Mouse (Mus musculus): ENCODE results near the gene Pip5k1b. TPM values are rescaled to one million over a fixed set of nuclear protein-coding genes. Genes with fewer than 3 reads are reported as not detected.

The Pip5k1b gene
- polyA plus RNA-seq, 1 experiment from 2014 or later: 0.34 TPM

DNA sequence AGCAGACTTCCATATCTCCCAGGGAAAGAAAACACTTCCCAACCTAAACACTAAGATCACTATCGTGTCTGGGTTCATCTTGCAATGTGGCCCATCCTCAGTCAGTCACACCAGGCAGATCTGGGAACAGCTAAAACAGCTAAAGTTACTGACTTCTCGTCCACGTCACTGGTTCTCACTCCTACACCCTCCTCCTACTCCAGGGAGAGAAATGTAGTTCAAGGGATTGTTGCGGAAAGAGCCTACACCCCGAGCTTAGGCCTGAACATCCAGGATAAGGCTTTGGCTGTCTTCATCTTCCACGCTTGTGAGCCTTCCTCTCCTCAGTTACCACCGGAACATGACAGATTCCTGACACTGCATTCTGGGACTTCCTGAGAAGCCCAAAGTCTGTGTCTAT, 43.7 kb downstream of the Pip5k1b start:
- no peak for ATAC-seq (ENCODE audit: insufficient number of reproducible peaks, insufficient read depth, low FRiP score, low TSS enrichment, low read depth)
- 87% methylated on average over 7 of the region's 7 CpGs for WGBS
- H3K36me3 ChIP-seq: no peaks in the 10 kb centered on the region
- peaks cover 5% of the 10 kb centered on the region; the same call in 1 of the 2 replicates for H3K4me1 ChIP-seq
- no peaks in the 10 kb centered on the region for H3K27me3 ChIP-seq
- no peak overlapping the region for H3K4me3 ChIP-seq
- no peaks in the 10 kb centered on the region for H3K9me3 ChIP-seq
- no peak overlapping the region for H3K4me2 ChIP-seq
- H3K9ac ChIP-seq: no peak overlapping the region
- no peak overlapping the region for H3K27ac ChIP-seq

DNA sequence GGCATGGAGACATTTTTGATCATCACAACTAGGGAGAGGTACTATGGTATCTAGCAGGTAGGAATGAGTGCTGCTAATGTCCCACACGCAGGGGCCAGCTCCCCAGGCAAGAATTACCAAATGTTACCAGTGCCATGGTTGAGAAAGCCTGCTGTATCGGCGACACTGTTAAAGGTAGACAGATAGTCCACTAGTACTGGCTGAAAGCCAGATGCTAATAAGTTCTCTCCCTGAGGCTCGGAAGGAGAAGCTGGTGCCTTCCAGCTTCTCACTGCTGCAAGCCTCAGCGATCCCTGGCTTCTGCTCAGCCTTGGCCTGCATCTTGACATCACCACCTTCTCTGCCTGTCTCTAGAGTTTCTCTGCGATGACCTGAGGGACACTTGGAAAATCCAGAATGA, 46.3 kb downstream of the Pip5k1b start:
- no peak for ATAC-seq (ENCODE audit: insufficient number of reproducible peaks, insufficient read depth, low FRiP score, low TSS enrichment, low read depth)
- Histone ChIP-seq H3K4me1 (peaks cover 5% of the 10 kb centered on the region; the same call in 1 of the 2 replicates), H3K9ac (no peak overlapping the region), H3K27me3 (no peaks in the 10 kb centered on the region), H3K4me2 (no peak overlapping the region), H3K36me3 (no peaks in the 10 kb centered on the region), H3K9me3 (no peaks in the 10 kb centered on the region), H3K27ac (no peak overlapping the region), H3K4me3 (no peak overlapping the region)
- WGBS: 86% methylated on average over 6 of the region's 6 CpGs

DNA sequence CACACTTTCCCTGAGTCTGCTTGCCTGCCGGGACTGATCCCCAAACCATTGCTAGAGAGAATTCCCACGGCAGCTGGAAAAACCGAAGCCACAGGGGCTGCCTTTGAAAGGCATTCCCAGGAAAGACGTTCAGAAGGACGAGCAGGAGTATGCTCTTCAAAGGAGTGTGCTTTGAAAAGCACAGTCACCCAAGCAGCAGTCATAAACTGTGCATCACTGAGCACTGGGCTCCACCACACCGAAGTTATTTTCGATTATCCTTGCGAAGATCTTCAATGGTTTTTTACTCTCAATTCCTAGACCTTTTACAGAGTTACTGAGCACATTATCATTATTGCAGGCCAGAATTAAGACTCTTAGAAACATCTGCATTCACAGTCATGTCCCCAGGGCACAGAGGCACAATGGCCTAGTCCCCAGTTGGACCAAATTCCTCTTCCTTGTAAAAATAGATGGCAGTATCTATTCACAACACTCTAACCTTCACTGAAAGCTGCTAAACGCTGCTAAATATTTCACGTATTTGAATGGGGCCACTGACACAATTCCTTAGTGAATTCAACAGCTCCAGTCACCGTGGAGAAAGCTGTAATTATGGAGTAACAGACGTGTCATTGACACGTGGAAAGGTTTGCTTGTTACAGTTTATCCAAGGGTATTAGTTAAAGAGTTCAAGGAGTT, 47.4 kb downstream of the Pip5k1b start:
- Histone ChIP-seq H3K4me3 (no peak overlapping the region), H3K27ac (no peak overlapping the region), H3K36me3 (no peaks in the 10 kb centered on the region), H3K4me2 (no peak overlapping the region), H3K9ac (no peak overlapping the region), H3K9me3 (no peaks in the 10 kb centered on the region), H3K4me1 (peaks cover 5% of the 10 kb centered on the region; the same call in 1 of the 2 replicates), H3K27me3 (no peaks in the 10 kb centered on the region)
- WGBS: 36% methylated on average over 13 of the region's 13 CpGs
- ATAC-seq (ENCODE audit: insufficient number of reproducible peaks, insufficient read depth, low FRiP score, low TSS enrichment, low read depth): no peak

DNA sequence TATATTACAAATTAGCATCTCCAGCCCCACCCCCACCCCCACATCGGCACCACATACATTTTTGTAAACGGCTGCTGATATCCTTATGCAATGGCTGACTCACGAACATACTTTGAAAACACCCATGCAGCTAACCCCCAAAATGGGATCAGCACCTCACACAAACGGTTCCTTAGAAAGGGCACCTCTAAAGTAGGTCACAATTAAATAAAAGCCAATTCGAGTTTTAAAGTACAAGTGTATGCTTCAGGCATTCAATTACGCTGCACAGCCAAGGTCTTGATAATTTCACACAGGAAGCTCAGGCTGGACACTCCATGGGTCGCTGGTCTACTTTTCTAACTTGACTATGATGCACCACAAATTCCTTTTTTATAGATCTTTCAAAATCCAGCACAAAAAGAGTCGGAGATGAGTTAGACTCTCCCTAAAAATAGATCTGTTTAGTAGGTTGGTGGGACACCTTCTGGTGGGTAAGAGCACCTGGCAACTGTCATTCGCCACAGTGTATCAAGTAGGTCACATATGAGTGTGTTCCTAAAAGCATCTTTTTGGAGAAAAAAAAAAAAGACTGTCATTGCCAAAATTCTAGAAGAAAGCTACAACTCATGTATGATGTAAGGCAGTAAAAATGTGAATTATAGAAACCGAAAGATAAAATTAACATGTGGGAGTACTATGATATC, 52.8 kb downstream of the Pip5k1b start:
- H3K4me2 ChIP-seq: no peak overlapping the region
- H3K36me3 ChIP-seq: no peaks in the 10 kb centered on the region
- WGBS: 85% methylated on average over 10 of the region's 10 CpGs
- H3K27me3 ChIP-seq: no peaks in the 10 kb centered on the region
- H3K27ac ChIP-seq: no peak overlapping the region
- no peaks in the 10 kb centered on the region for H3K9me3 ChIP-seq
- H3K4me3 ChIP-seq: no peak overlapping the region
- no peak overlapping the region for H3K9ac ChIP-seq
- no peak for ATAC-seq (ENCODE audit: insufficient number of reproducible peaks, insufficient read depth, low FRiP score, low TSS enrichment, low read depth)
- peaks cover 5% of the 10 kb centered on the region; the same call in 1 of the 2 replicates for H3K4me1 ChIP-seq

DNA sequence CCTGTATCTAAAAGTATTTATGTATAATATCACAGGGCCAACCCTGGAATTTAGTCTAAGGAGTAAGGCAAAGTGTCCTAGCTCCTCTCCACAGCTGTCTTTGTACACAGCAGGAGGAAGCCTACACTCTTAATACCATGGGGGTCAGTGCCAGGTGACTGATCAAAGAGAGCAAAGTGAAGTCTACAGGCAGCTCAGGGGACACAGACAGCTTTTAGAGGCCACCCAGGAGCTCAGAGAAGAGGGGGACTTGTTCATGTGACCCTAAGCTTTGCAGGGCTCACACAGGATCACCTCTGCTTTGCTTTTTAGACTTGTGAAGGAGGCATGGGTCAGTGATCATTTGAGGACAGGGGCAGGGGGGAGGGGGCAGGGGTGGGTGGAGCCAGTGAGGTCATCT, 54.1 kb downstream of the Pip5k1b start:
- H3K4me1 ChIP-seq: no peaks in the 10 kb centered on the region
- H3K27me3 ChIP-seq: no peaks in the 10 kb centered on the region
- H3K9me3 ChIP-seq: no peaks in the 10 kb centered on the region
- no peak overlapping the region for H3K4me3 ChIP-seq
- no peak overlapping the region for H3K4me2 ChIP-seq
- ATAC-seq (ENCODE audit: insufficient number of reproducible peaks, insufficient read depth, low FRiP score, low TSS enrichment, low read depth): no peak
- no peak overlapping the region for H3K27ac ChIP-seq
- H3K9ac ChIP-seq: no peak overlapping the region
- H3K36me3 ChIP-seq: no peaks in the 10 kb centered on the region

DNA sequence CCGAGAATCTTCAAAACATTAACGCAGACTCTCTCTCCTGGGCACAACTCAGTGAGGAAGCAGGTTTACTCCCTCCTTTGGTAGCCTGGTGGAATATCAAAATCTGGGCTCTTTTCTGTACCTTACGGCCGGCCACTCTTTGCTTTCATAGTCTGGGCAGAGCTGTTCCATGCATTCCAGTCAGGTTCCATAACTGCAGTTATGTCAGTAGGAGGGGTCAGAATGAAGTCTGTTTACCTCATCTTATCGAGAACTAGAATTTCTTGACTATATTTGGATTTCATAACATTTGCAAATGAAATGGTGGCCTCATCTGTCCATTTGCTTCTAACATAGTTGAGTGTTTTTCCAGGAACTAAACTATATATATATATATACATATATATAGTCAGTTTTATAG, 55.2 kb downstream of the Pip5k1b start:
- H3K27ac ChIP-seq: no peak overlapping the region
- no peak overlapping the region for H3K4me3 ChIP-seq
- ATAC-seq (ENCODE audit: insufficient number of reproducible peaks, insufficient read depth, low FRiP score, low TSS enrichment, low read depth): no peak
- WGBS: 88% methylated on average over 5 of the region's 5 CpGs
- no peak overlapping the region for H3K4me2 ChIP-seq
- H3K9me3 ChIP-seq: no peaks in the 10 kb centered on the region
- no peaks in the 10 kb centered on the region for H3K4me1 ChIP-seq
- H3K27me3 ChIP-seq: no peaks in the 10 kb centered on the region
- H3K9ac ChIP-seq: no peak overlapping the region
- H3K36me3 ChIP-seq: no peaks in the 10 kb centered on the region

DNA sequence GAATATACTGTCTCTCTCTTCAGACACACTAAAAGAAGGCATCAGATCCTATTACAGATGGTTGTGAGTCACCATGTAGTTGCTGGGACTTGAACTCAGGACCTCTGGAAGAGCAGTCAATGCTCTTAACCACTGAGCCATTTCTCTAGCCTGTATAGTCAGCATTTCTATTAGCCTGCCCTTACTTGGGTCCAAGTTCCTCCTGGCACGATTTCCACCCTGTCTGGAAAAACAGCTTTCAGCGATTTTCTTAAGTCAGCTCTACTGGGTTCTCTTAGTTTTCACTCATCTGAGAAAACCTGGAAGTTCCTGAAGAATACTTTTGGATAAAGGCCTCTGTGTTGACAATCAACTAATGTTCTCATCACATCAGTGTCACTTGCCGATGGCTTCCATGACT, 56.4 kb downstream of the Pip5k1b start:
- 77% methylated on average over 3 of the region's 3 CpGs for WGBS
- Histone ChIP-seq H3K9me3 (no peaks in the 10 kb centered on the region), H3K36me3 (no peaks in the 10 kb centered on the region), H3K27ac (no peak overlapping the region), H3K4me2 (no peak overlapping the region), H3K4me3 (no peak overlapping the region), H3K4me1 (no peaks in the 10 kb centered on the region), H3K9ac (no peak overlapping the region), H3K27me3 (no peaks in the 10 kb centered on the region)
- ATAC-seq (ENCODE audit: insufficient number of reproducible peaks, insufficient read depth, low FRiP score, low TSS enrichment, low read depth): no peak

DNA sequence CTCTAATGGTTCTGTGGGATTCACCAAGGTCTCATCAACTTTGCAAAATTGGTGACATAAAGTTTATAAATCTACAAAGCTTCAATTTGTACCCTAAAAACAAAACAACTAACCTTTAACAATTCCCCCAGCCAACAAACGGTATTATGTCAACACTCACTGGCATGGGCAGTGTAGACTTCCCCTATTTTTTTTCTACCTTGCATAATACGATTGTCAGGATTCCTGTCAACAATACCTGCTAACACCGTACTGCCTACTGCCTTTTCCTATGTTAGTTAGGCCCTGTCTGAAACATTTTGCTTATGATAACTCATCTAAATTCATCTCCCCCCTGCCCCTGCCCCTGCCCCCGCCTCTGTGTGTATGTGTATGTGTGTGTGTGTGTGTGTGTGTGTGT, 61.8 kb downstream of the Pip5k1b start:
- WGBS: 81% methylated on average over 4 of the region's 4 CpGs
- no peak overlapping the region for H3K9ac ChIP-seq
- no peak overlapping the region for H3K4me2 ChIP-seq
- H3K27me3 ChIP-seq: no peaks in the 10 kb centered on the region
- H3K27ac ChIP-seq: no peak overlapping the region
- no peaks in the 10 kb centered on the region for H3K36me3 ChIP-seq
- no peak for ATAC-seq (ENCODE audit: insufficient number of reproducible peaks, insufficient read depth, low FRiP score, low TSS enrichment, low read depth)
- H3K4me1 ChIP-seq: no peaks in the 10 kb centered on the region
- no peak overlapping the region for H3K4me3 ChIP-seq
- no peaks in the 10 kb centered on the region for H3K9me3 ChIP-seq

DNA sequence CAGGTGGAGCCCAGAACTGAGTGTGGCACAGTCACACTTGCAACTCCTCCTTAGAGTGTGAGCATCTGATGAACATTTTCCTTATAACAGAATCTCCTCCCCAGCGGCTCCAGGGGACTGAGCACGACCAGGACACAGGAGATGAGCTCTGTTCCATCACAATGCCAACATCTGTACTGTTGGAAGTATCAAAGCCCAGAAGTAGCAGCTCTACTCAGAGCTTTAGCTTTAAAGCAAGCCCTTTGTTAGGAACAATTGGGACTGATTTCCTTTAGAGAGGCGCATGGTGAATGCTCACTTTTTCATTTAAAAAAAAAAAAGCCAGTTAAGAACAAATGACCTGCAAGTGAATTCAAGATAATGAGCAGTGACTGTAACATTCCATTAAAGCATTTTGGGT, 63.8 kb downstream of the Pip5k1b start:
- 33% methylated on average over 3 of the region's 3 CpGs for WGBS
- H3K4me3 ChIP-seq: no peak overlapping the region
- H3K27ac ChIP-seq: no peak overlapping the region
- no peak for ATAC-seq (ENCODE audit: insufficient number of reproducible peaks, insufficient read depth, low FRiP score, low TSS enrichment, low read depth)
- H3K4me1 ChIP-seq: no peaks in the 10 kb centered on the region
- no peaks in the 10 kb centered on the region for H3K27me3 ChIP-seq
- no peaks in the 10 kb centered on the region for H3K9me3 ChIP-seq
- H3K4me2 ChIP-seq: no peak overlapping the region
- no peaks in the 10 kb centered on the region for H3K36me3 ChIP-seq
- H3K9ac ChIP-seq: no peak overlapping the region

DNA sequence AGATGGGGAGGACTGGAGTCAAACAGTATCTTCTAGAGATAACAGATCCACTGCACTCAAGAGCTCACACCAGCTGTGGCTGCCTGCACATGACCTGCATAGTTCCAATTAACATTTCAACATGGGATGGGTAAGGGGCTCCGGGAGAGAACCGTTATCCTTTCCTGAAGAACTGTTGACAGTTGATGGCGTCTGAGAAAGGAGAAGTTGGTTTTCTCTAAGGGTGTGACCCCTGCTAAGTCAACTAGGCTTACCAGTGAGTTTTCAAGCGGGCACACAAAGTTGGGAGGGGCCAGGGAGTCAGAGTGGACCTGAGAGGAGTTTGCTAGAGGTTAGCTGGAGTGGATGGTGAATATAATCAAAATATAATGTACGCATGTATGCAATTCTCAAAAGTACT, 65.4 kb downstream of the Pip5k1b start:
- Histone ChIP-seq H3K27me3 (no peaks in the 10 kb centered on the region), H3K4me1 (no peaks in the 10 kb centered on the region), H3K27ac (no peak overlapping the region), H3K4me3 (no peak overlapping the region), H3K36me3 (no peaks in the 10 kb centered on the region), H3K9me3 (no peaks in the 10 kb centered on the region), H3K4me2 (no peak overlapping the region), H3K9ac (no peak overlapping the region)
- ATAC-seq (ENCODE audit: insufficient number of reproducible peaks, insufficient read depth, low FRiP score, low TSS enrichment, low read depth): no peak
- 76% methylated on average over 5 of the region's 5 CpGs for WGBS

DNA sequence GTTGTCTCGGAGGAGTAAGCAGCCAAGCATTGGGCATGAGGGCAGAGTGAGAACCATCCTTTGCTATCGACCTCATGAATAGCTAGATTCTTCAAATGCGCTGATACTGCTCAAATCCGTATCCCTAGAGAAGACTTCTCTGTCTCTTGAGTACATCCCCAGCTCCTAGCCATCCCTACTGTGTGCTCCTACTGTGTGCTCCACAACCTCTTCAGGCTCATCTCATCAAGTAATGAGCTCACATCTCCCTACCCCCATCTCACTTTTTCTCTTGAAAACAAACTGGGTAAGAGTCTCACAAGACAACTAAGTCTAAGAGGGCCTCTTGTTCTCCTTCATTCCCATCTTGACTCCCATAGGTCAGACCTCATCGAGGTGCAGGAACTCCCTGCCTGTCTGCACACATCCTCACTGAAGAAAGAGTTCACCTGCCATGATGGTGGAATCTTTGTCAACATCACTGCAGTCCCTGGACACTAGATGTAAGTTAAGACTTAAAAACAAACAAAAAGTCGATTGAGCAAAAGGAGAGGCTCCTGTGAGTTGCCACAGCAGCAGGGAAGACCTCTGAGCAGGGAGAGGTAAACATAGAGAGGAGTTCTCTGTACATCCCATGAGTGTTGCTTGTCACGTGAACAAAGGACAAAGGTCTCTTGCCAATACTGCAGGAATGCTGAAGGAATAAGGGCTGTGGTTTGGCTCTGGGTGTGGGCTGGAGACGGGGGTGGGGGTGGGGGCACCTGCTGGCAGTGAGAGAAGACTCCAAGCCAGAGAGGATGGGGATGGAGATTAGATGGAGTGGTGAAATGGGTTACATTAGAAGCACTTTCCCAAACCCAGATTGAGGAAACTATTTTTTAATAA, 69.0 kb downstream of the Pip5k1b start:
- H3K9me3 ChIP-seq: no peaks in the 10 kb centered on the region
- 70% methylated on average over 8 of the region's 8 CpGs for WGBS
- no peak for ATAC-seq (ENCODE audit: insufficient number of reproducible peaks, insufficient read depth, low FRiP score, low TSS enrichment, low read depth)
- no peak overlapping the region for H3K27ac ChIP-seq
- H3K4me1 ChIP-seq: no peaks in the 10 kb centered on the region
- H3K4me3 ChIP-seq: no peak overlapping the region
- no peak overlapping the region for H3K9ac ChIP-seq
- no peak overlapping the region for H3K4me2 ChIP-seq
- no peaks in the 10 kb centered on the region for H3K36me3 ChIP-seq
- H3K27me3 ChIP-seq: no peaks in the 10 kb centered on the region
